Mouse (Mus musculus): ENCODE measurements around the gene Zfp280d.

DNA sequence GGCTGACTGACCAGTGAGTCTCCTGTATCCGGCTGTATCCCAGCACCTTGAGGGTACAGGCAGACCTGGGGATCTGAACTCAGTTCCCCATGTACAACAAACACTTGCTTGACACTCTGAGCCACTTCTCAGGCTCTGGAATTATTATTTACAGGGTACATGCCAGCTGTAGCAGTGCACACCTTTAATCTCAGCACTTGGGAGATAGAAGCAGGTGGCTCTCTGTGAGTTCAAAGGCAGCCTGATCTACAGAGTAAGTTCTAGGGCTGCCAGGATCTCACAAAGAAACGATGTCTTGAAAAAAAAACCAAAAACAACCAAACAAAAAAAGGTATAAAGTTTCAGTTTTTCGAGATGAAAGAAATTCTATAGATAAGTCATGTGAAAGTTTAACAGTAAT lies 101.0 kb downstream of the Zfp280d start:
- no peak for TF ChIP-seq POLR2A (IDR thresholded peaks at IDR 0.05; ENCODE audit: low read depth, low read length)
- TF ChIP-seq CTCF (IDR thresholded peaks at IDR 0.05; ENCODE audit: extremely low read depth, insufficient read length, insufficient replicate concordance, low read depth, low read length) = no peak
